Mouse (Mus musculus) hindbrain, embryonic 16.5 days (tissue): ENCODE measurements around the gene Ash1l. TPM values are rescaled to one million over a fixed set of nuclear protein-coding genes. Genes with fewer than 3 reads are reported as not detected.
"Not testable (repeated sequence)": the region's sequence is repeated elsewhere in the genome, so short reads cannot be mapped to it uniquely, and the experiment has no call there.

ENCODE experiments used
- ATAC-seq: fragments of 200-750 bp; cut with Nextera tagmentation; 2 replicates; pipeline ENCODE4 v1.8.0; 2017; ENCODE audit warnings: moderate TSS enrichment, moderate library complexity
- H3K27ac ChIP-seq: fragments of 300-500 bp; sonication (generic); 2 replicates; pipeline ENCODE4 v1.5.1; 2014; ENCODE audit warnings: low read depth, mild to moderate bottlenecking, control low read depth, low read length, moderate library complexity
- H3K27me3 ChIP-seq: fragments of 300-500 bp; sonication (generic); replicated peaks from 2 replicates; pipeline ENCODE4 v1.6.1; 2014; ENCODE audit warnings: low read length; ENCODE audit not compliant: control insufficient read depth, insufficient read depth
- H3K36me3 ChIP-seq: fragments of 300-500 bp; sonication (generic); 2 replicates; pipeline ENCODE4 v1.6.1; 2014; ENCODE audit warnings: mild to moderate bottlenecking, low read length, moderate library complexity, mixed read lengths; ENCODE audit not compliant: control insufficient read depth, insufficient read depth
- H3K4me1 ChIP-seq: fragments of 300-500 bp; sonication (generic); 2 replicates; pipeline ENCODE4 v1.6.1; 2014; ENCODE audit warnings: low read depth, low read length; ENCODE audit not compliant: control insufficient read depth, insufficient read depth
- H3K4me2 ChIP-seq: fragments of 300-500 bp; sonication (generic); 2 replicates; pipeline ENCODE4 v1.6.1; 2014; ENCODE audit warnings: mild to moderate bottlenecking, low read length, control low read depth, moderate library complexity
- H3K4me3 ChIP-seq: fragments of 300-500 bp; sonication (generic); 2 replicates; pipeline ENCODE4 v1.5.1; 2014; ENCODE audit warnings: mild to moderate bottlenecking, low read length, control low read depth, moderate library complexity
- H3K9ac ChIP-seq: fragments of 300-500 bp; sonication (generic); 2 replicates; pipeline ENCODE4 v1.6.1; 2014; ENCODE audit warnings: low read depth, mild to moderate bottlenecking, control low read depth, low read length, moderate library complexity
- H3K9me3 ChIP-seq: fragments of 300-500 bp; sonication (generic); 2 replicates; pipeline ENCODE4 v1.6.1; 2014; ENCODE audit warnings: mild to moderate bottlenecking, low read length, moderate library complexity; ENCODE audit not compliant: control insufficient read depth
- WGBS: fragments of 180-500 bp; shearing (Covaris S2); extraction: QIAGEN DNeasy Blood & Tissue Kit; methylation state at CpG from one replicate; pipeline ENCODE4 v1.1.7; 2014; 5-methylcytosine and 5-hydroxymethylcytosine counted together
- polyA plus RNA-seq: library from polyadenylated mRNA; unstranded; fragments of >200 nt; fragmentation: Nextera tagmentation; extraction: Ambion mirVana; gene quantifications from 2 replicates; pipeline ENCODE4 v1.2.1, GENCODE M21; 2015

Gene Ash1l
- polyA plus RNA-seq, 1 experiment from 2014 or later = 18.2 TPM

DNA sequence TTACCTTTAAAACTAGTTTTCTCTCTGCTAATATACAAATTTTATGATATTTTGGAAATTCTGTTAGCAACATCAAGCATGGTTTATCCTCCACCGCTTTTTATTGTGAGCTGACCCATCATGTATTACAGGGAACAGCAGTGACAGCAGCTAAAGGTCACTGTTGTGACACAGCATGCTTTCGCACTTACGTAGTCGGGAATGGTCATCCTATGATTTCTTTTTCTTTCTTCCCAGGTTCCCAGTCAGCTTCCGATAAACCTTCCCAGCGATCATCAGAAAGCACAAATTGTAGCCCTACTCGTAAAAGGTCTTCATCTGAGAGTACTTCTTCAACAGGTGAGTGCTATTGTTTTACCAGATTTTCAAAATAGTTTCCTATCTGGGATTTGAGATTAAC lies 51.1 kb downstream of the Ash1l start:
- H3K4me1 ChIP-seq = no peaks in the 10 kb centered on the region

GRCm38 (mm10) chr3:89030896-89031295 lies 80.5 kb downstream of the Ash1l start:
- H3K4me1 ChIP-seq, H3K9ac ChIP-seq, H3K27me3 ChIP-seq, H3K27ac ChIP-seq, H3K4me3 ChIP-seq, H3K9me3 ChIP-seq, ATAC-seq, H3K4me2 ChIP-seq: not testable (repeated sequence)
- 96% methylated on average over 5 of the region's 5 CpGs for WGBS
- peaks cover 28% of the 10 kb centered on the region for H3K36me3 ChIP-seq

More for the DNA sequence above, 51.1 kb downstream of the Ash1l start:
- 92% methylated on average over 7 of the region's 7 CpGs for WGBS
- Histone ChIP-seq H3K27ac (no peak overlapping the region), H3K9me3 (no peaks in the 10 kb centered on the region), H3K36me3 (peaks cover 13% of the 10 kb centered on the region; the same call in 1 of the 2 replicates), H3K27me3 (no peaks in the 10 kb centered on the region), H3K4me2 (no peak overlapping the region), H3K9ac (no peak overlapping the region), H3K4me3 (no peak overlapping the region)
- ATAC-seq = no peak

- Histone ChIP-seq H3K36me3 (peaks cover 24% of the 10 kb centered on the region), H3K9me3 (no peaks in the 10 kb centered on the region), H3K27me3 (no peaks in the 10 kb centered on the region), H3K4me3 (no peak overlapping the region), H3K27ac (no peak overlapping the region), H3K9ac (no peak overlapping the region), H3K4me2 (no peak overlapping the region), H3K4me1 (no peaks in the 10 kb centered on the region)
- WGBS = 87% methylated on average over 4 of the region's 4 CpGs
- no peak for ATAC-seq
These were observed 92.9 kb downstream of the Ash1l start for GRCm38 (mm10) chr3:89043359-89043758.

DNA sequence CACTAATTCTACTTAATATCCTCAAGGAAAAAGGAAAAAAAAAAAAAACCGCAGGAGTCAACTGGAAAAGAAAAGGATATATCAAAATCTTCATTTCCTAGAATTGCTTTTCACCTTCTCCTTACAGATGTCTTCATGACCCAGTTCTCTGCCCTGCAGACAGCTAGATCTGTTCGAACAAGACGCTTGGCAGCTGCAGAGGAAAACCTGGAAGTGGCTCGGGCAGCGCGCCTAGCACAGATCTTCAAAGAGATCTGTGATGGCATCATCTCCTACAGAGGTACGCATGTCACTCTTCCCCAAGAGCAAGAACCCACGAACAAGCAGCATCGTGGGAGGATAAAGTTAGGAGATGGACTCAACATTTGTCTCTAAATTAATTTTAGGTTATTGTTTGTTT lies 107.9 kb downstream of the Ash1l start:
- peaks cover 29% of the 10 kb centered on the region for H3K36me3 ChIP-seq
- no peak overlapping the region for H3K4me3 ChIP-seq
- ATAC-seq = no peak
- H3K9me3 ChIP-seq = no peaks in the 10 kb centered on the region
- H3K4me2 ChIP-seq = no peak overlapping the region
- H3K27me3 ChIP-seq = no peaks in the 10 kb centered on the region
- H3K4me1 ChIP-seq = no peaks in the 10 kb centered on the region
- no peak overlapping the region for H3K9ac ChIP-seq
- H3K27ac ChIP-seq = no peak overlapping the region
- 96% methylated on average over 9 of the region's 9 CpGs for WGBS

DNA sequence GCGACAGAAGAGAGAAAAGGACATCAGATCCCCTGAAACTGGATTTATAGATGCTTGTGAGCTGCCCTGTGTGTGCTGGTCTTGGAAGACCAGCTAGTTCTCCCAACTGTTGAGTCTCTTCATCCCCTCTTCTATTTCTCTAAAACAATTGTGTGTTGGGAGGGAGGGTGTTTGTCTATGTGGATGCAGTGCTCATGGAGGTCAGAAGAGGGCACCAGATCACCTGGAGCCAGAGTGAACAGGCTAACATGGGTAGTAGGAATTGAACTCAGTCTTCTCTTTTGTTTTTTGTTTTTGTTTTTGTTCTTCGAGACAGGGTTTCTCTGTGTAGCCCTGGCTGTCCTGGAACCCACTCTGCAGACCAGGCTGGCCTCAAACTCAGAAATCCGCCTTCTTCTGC lies 108.4 kb downstream of the Ash1l start:
- no peak overlapping the region for H3K4me3 ChIP-seq
- peaks cover 32% of the 10 kb centered on the region for H3K36me3 ChIP-seq
- no peak overlapping the region for H3K9ac ChIP-seq
- no peaks in the 10 kb centered on the region for H3K27me3 ChIP-seq
- no peak overlapping the region for H3K4me2 ChIP-seq
- WGBS = 75% methylated on average over 3 of the region's 3 CpGs
- H3K4me1 ChIP-seq = no peaks in the 10 kb centered on the region
- H3K27ac ChIP-seq = no peak overlapping the region
- no peaks in the 10 kb centered on the region for H3K9me3 ChIP-seq
- ATAC-seq = no peak

DNA sequence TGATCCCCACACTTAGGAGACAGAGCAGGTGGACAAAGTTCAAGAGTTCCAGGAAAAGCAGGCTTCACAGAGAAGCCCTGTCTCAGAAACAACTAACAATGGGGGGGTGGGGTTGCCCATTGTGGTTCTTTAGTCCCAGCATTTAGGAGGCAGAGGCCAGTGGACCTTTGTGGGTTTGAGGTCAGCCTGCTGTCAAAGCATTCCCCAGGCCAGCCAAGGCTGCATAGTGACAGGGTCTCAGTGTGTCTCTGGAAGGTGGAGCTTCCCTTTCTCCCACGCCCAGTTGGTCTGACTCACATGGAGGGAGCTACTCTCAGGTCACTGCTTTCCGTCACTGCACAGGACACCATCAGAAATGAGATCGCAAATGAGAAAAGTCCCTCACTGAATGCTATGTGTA lies 111.3 kb downstream of the Ash1l start:
- Histone ChIP-seq H3K27me3 (no peaks in the 10 kb centered on the region), H3K36me3 (peaks cover 41% of the 10 kb centered on the region), H3K4me1 (no peaks in the 10 kb centered on the region), H3K9me3 (no peaks in the 10 kb centered on the region), H3K4me3 (no peak overlapping the region), H3K9ac (no peak overlapping the region), H3K4me2 (no peak overlapping the region), H3K27ac (no peak overlapping the region)
- ATAC-seq = no peak
- 44% methylated on average over 3 of the region's 3 CpGs for WGBS

DNA sequence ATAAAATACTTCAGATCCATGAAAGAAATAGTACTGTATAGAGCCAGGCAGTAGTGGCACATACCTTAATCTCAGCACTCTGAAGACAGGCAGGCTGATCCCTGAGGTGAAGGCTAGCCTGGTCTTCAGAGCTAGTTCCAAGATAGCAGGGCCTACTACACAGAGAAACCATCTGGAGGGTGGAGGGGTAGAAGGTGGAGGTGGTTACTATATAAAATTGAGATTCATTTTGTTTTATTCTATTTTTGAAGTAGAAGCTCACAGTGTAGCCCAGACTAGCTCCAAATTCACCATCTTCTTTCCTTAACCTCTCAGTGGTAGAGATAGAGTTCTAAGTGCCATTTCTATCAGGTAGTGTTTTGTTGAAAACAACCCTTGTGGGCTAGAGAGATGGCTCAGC lies 116.8 kb downstream of the Ash1l start:
- no peak overlapping the region for H3K4me3 ChIP-seq
- ATAC-seq = no peak
- peaks cover 56% of the 10 kb centered on the region for H3K36me3 ChIP-seq
- H3K9me3 ChIP-seq = no peaks in the 10 kb centered on the region
- no peak overlapping the region for H3K9ac ChIP-seq
- H3K4me1 ChIP-seq = no peaks in the 10 kb centered on the region
- no peaks in the 10 kb centered on the region for H3K27me3 ChIP-seq
- no peak overlapping the region for H3K27ac ChIP-seq
- no peak overlapping the region for H3K4me2 ChIP-seq

GRCm38 (mm10) chr3:89077383-89077782 lies 127.0 kb downstream of the Ash1l start:
- peaks cover 42% of the 10 kb centered on the region for H3K36me3 ChIP-seq
- H3K4me2 ChIP-seq = no peak overlapping the region
- H3K9ac ChIP-seq = no peak overlapping the region
- WGBS = 91% methylated on average over 9 of the region's 9 CpGs
- H3K27ac ChIP-seq = no peak overlapping the region
- no peaks in the 10 kb centered on the region for H3K27me3 ChIP-seq
- H3K4me1 ChIP-seq = no peaks in the 10 kb centered on the region
- no peak overlapping the region for H3K4me3 ChIP-seq
- no peaks in the 10 kb centered on the region for H3K9me3 ChIP-seq
- no peak for ATAC-seq

DNA sequence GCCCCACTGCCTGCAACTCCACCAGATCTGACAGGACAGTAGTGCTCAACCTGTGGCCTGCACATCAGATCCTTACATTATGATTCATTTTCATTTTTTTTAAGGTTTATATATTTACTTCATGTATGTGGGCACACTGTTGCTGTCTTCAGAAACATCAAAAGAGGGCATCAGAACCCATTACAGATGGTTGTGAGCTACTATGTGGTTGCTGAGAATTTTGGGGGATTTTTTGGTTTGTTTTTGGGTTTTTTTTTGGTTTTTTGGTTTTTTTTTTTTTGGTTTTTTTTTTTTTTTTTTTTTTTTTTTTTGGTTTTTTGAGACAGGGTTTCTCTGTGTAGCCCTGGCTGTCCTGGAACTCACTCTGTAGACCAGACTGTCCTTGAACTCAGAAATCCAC lies 131.9 kb downstream of the Ash1l start:
- not testable (repeated sequence) for H3K4me2 ChIP-seq, H3K27me3 ChIP-seq, H3K4me1 ChIP-seq, H3K4me3 ChIP-seq, ATAC-seq, H3K9me3 ChIP-seq, H3K27ac ChIP-seq, H3K9ac ChIP-seq
- H3K36me3 ChIP-seq = peaks cover 28% of the 10 kb centered on the region

- no peak overlapping the region for H3K4me3 ChIP-seq
- no peak for ATAC-seq
These were observed 133.7 kb downstream of the Ash1l start for GRCm38 (mm10) chr3:89084133-89084532.

More at GRCm38 (mm10) chr3:89084133-89084532, 133.7 kb downstream of the Ash1l start:
- H3K9ac ChIP-seq = no peak overlapping the region
- 82% methylated on average over 2 of the region's 2 CpGs for whole genome bisulfite sequencing
- 0 out of 2 replicates have a peak overlapping the region, but pooled peaks have one; percentile 5 for H3K27ac ChIP-seq
- H3K4me1 ChIP-seq = peaks cover 4% of the 10 kb centered on the region
- no peaks in the 10 kb centered on the region for H3K9me3 ChIP-seq
- H3K36me3 ChIP-seq = peaks cover 35% of the 10 kb centered on the region
- H3K27me3 ChIP-seq = no peaks in the 10 kb centered on the region
- no peak overlapping the region for H3K4me2 ChIP-seq
